Mouse (Mus musculus): ENCODE data around the gene Wipi1. TPM values are rescaled to one million over a fixed set of nuclear protein-coding genes. Genes with fewer than 3 reads are reported as not detected.

Gene Wipi1
- total and polyA plus RNA-seq, 3 experiments, result 2.6 to 8.2 TPM; not detected in 1

DNA sequence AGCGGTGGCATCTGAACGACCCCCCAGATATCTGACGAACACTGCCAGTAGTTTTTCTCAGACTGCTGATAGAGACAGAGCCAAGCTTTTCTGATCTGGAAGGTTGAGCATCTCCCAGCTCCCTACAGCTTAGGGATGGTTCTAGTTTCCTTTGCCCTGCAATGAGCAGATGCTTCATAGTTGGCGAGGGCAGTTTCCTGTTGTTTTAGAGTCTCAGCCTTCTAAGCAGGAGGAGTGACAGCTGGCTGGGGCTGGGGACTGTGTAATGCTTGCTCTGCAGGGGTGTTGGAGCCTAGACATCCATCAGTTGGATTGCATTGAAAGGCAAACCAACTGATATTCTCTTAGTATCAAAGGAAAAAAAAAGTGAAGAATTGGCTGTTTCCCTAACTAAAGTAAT is 81.7 kb downstream of the Wipi1 start:
- H3K27ac ChIP-seq (ENCODE audit: control insufficient read depth, low read depth, low read length), result no peak overlapping the region
- no peaks in the 10 kb centered on the region for H3K27me3 ChIP-seq (ENCODE audit: control insufficient read depth in 1 of 2, insufficient read depth in 2 of 2, low read length in 2 of 2)
- no peak overlapping the region for H3K4me3 ChIP-seq (ENCODE audit: control insufficient read depth in 1 of 2, insufficient read depth in 1 of 2, low read depth in 2 of 2, low read length in 2 of 2)
- no peaks in the 10 kb centered on the region for H3K79me2 ChIP-seq (ENCODE audit: control insufficient read depth, insufficient read depth, low read length, poor library complexity)
- no peak overlapping the region for H3K9ac ChIP-seq (ENCODE audit: control insufficient read depth, low read depth, low read length, poor library complexity, severe bottlenecking)
- H3K4me1 ChIP-seq (ENCODE audit: control insufficient read depth in 1 of 2, insufficient read depth in 2 of 2, low read length in 2 of 2), result no peaks in the 10 kb centered on the region
- H3K36me3 ChIP-seq (ENCODE audit: control insufficient read depth in 1 of 2, insufficient read depth in 2 of 2, low read length in 2 of 2), result no peaks in the 10 kb centered on the region
- DNase-seq (ENCODE audit: low read depth, low spot score), result no peak
- H3K9me3 ChIP-seq (replicated peaks; ENCODE audit: insufficient read depth, low read length), result no peaks in the 10 kb centered on the region
- TF ChIP-seq GABPA (IDR thresholded peaks at IDR 0.05; ENCODE audit: low read depth, low read length), result no peak
- no peak for TF ChIP-seq EP300 (IDR thresholded peaks at IDR 0.05; ENCODE audit: low read depth in 1 of 2, low read length in 2 of 2)
- TF ChIP-seq USF2 (IDR thresholded peaks at IDR 0.05; ENCODE audit: borderline replicate concordance in 1 of 2, insufficient read depth in 1 of 2, low read depth in 1 of 2, low read length in 2 of 2), result no peak
- TF ChIP-seq RAD21 (IDR thresholded peaks at IDR 0.05; ENCODE audit: low read depth, low read length), result no peak
- no peak for TF ChIP-seq POLR2AphosphoS5 (IDR thresholded peaks at IDR 0.05; ENCODE audit: borderline replicate concordance, low read depth, low read length)

DNA sequence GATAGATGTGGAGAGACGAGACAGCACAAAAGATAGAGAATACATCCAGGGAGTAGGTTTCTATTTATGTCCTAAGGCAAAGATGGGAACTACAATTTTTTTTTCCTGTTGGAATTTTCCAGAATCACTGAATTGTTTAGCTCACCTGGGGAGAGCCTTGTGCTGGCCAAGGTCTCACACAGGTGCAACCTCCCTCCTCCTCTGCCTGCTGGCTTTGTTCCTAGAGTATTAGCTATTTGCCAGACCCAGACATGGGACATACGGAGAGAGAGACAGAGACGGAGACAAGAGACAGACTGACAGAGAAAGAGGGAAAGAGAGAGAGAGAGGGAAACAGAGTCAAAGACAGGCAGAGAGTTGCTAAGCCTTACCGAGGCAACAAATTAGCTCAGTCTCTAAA is 86.2 kb downstream of the Wipi1 start:
- Histone ChIP-seq H3K4me1 (ENCODE audit: control insufficient read depth in 1 of 2, insufficient read depth in 2 of 2, low read length in 2 of 2) (peaks cover 0 to 6% of the 10 kb centered on the region in 2 experiments; a peak in 2 of 4 replicates), H3K9ac (ENCODE audit: control insufficient read depth, low read depth, low read length, poor library complexity, severe bottlenecking) (no peak overlapping the region), H3K36me3 (ENCODE audit: control insufficient read depth in 1 of 2, insufficient read depth in 2 of 2, low read length in 2 of 2) (no peaks in the 10 kb centered on the region; a peak in 1 of 4 replicates), H3K4me3 (ENCODE audit: control insufficient read depth in 1 of 2, insufficient read depth in 1 of 2, low read depth in 2 of 2, low read length in 2 of 2) (no peak overlapping the region), H3K9me3 (replicated peaks; ENCODE audit: insufficient read depth, low read length) (no peaks in the 10 kb centered on the region), H3K27me3 (ENCODE audit: control insufficient read depth in 1 of 2, insufficient read depth in 2 of 2, low read length in 2 of 2) (no peaks in the 10 kb centered on the region), H3K27ac (ENCODE audit: control insufficient read depth, low read depth, low read length) (no peak overlapping the region), H3K79me2 (ENCODE audit: control insufficient read depth, insufficient read depth, low read length, poor library complexity) (no peaks in the 10 kb centered on the region)
- no peak for DNase-seq (ENCODE audit: low read depth, low spot score)
- TF ChIP-seq MAX (IDR thresholded peaks at IDR 0.05; ENCODE audit: low read length) (no peak), JUND (IDR thresholded peaks at IDR 0.05; ENCODE audit: low read depth, low read length) (no peak), TCF12 (IDR thresholded peaks at IDR 0.05; ENCODE audit: low read depth, low read length) (no peak), POLR2AphosphoS2 (IDR thresholded peaks at IDR 0.05; ENCODE audit: low read length) (no peak), RCOR1 (IDR thresholded peaks at IDR 0.05; ENCODE audit: low read depth, low read length) (no peak)

DNA sequence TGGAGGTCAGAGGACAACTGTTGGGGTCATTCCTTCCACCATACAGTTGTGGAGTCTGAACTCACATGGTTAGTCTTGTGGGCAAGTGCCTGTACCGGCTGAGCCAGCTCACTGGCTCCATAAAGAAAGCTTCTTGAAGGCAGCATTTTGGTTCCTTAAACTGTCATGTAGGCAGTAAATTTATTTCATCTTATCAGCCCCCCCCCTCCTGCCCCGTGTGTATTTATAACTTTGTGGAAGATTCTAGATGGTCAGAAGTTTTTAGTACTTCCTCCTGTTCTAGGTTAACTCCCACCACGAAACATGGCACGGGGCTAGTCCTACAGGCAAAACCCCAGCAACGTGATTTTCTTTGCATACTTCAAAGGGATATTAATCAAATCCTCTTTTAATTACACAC is 86.9 kb downstream of the Wipi1 start:
- Histone ChIP-seq H3K9me3 (replicated peaks; ENCODE audit: insufficient read depth, low read length) (no peaks in the 10 kb centered on the region), H3K36me3 (ENCODE audit: control insufficient read depth in 1 of 2, insufficient read depth in 2 of 2, low read length in 2 of 2) (no peaks in the 10 kb centered on the region; a peak in 1 of 4 replicates), H3K4me3 (ENCODE audit: control insufficient read depth in 1 of 2, insufficient read depth in 1 of 2, low read depth in 2 of 2, low read length in 2 of 2) (no peak overlapping the region), H3K27me3 (ENCODE audit: control insufficient read depth in 1 of 2, insufficient read depth in 2 of 2, low read length in 2 of 2) (no peaks in the 10 kb centered on the region), H3K27ac (ENCODE audit: control insufficient read depth, low read depth, low read length) (no peak overlapping the region), H3K9ac (ENCODE audit: control insufficient read depth, low read depth, low read length, poor library complexity, severe bottlenecking) (no peak overlapping the region), H3K79me2 (ENCODE audit: control insufficient read depth, insufficient read depth, low read length, poor library complexity) (no peaks in the 10 kb centered on the region), H3K4me1 (ENCODE audit: control insufficient read depth in 1 of 2, insufficient read depth in 2 of 2, low read length in 2 of 2) (peaks cover 0 to 6% of the 10 kb centered on the region in 2 experiments; a peak in 2 of 4 replicates)
- DNase-seq (ENCODE audit: low read depth, low spot score), result peak; percentile 32
- no peak for TF ChIP-seq ZC3H11A (IDR thresholded peaks at IDR 0.05; ENCODE audit: low read depth, low read length)
- no peak for TF ChIP-seq CTCF (IDR thresholded peaks at IDR 0.05 in 2 of 3, conservative IDR thresholded peaks at IDR 0.05 in 1 of 3; ENCODE audit: control insufficient read depth in 1 of 3, insufficient read depth in 1 of 3, low read depth in 2 of 3, low read length in 3 of 3, poor library complexity in 1 of 3, severe bottlenecking in 1 of 3)
- no peak for TF ChIP-seq SMC3 (IDR thresholded peaks at IDR 0.05; ENCODE audit: low read depth, low read length)
- 0 out of 2 replicates have a peak, but pooled peaks have one; percentile 23 for TF ChIP-seq MAZ (IDR thresholded peaks at IDR 0.05; ENCODE audit: low read depth, low read length)
- no peak for TF ChIP-seq TBP (IDR thresholded peaks at IDR 0.05; ENCODE audit: low read depth, low read length)
- peak; percentile 66; the same call in 1 of the 2 replicates for TF ChIP-seq MEF2A (IDR thresholded peaks at IDR 0.05; ENCODE audit: extremely low read depth, insufficient replicate concordance, low read depth, low read length, poor library complexity, severe bottlenecking)
- no peak for TF ChIP-seq CHD1 (IDR thresholded peaks at IDR 0.05; ENCODE audit: low read depth, low read length)
- no peak for TF ChIP-seq USF1 (IDR thresholded peaks at IDR 0.05; ENCODE audit: low read depth, low read length)
- TF ChIP-seq ELF1 (IDR thresholded peaks at IDR 0.05; ENCODE audit: low read depth, low read length), result no peak
- no peak for TF ChIP-seq MAX (IDR thresholded peaks at IDR 0.05; ENCODE audit: low read length)
- no peak for TF ChIP-seq ZNF384 (IDR thresholded peaks at IDR 0.05; ENCODE audit: low read depth, low read length)
- TF ChIP-seq HCFC1 (IDR thresholded peaks at IDR 0.05; ENCODE audit: low read depth, low read length), result no peak
- no peak for TF ChIP-seq USF2 (IDR thresholded peaks at IDR 0.05; ENCODE audit: borderline replicate concordance in 1 of 2, insufficient read depth in 1 of 2, low read depth in 1 of 2, low read length in 2 of 2)
- TF ChIP-seq MYC (IDR thresholded peaks at IDR 0.05; ENCODE audit: low read depth, low read length), result no peak
- no peak for TF ChIP-seq NELFE (IDR thresholded peaks at IDR 0.05; ENCODE audit: low read depth, low read length)
- TF ChIP-seq GABPA (IDR thresholded peaks at IDR 0.05; ENCODE audit: low read depth, low read length), result no peak
- no peak for TF ChIP-seq ZMIZ1 (IDR thresholded peaks at IDR 0.05; ENCODE audit: low read depth, low read length)
- TF ChIP-seq POLR2A (IDR thresholded peaks at IDR 0.05; ENCODE audit: control insufficient read depth in 1 of 2, insufficient read depth in 1 of 2, low read depth in 1 of 2, low read length in 2 of 2, poor library complexity in 1 of 2), result no peak
- TF ChIP-seq ETS1 (IDR thresholded peaks at IDR 0.05; ENCODE audit: low read depth, low read length), result 0 out of 2 replicates have a peak, but pooled peaks have one; percentile 7
